Mouse (Mus musculus) Patski (cell line): Measurements from ENCODE around the gene Eps15l1. TPM values are rescaled to one million over a fixed set of nuclear protein-coding genes. Genes with fewer than 3 reads are reported as not detected.

ENCODE experiments used
- ATAC-seq: fragments of 100-300 bp; one replicate; pipeline ENCODE4 v1.8.0; 2021
- CTCF ChIA-PET: fragments of 350-600 bp; sonication (Branson Sonifier 250); formaldehyde crosslinking; loops from one replicate; lab custom pipeline; 2022; ENCODE audit warnings: inconsistent platforms; lab: Charles Lee
- POLR2A ChIA-PET: fragments of 350-600 bp; sonication (Branson Sonifier 250); formaldehyde crosslinking; loops from one replicate; lab custom pipeline; 2022; ENCODE audit warnings: antibody characterized with exemption, inconsistent platforms; lab: Charles Lee
- DNase-seq: peaks from one replicate; pipeline ENCODE4 v3.0.0-alpha.2; 2011; ENCODE audit warnings: low read depth, low spot score
- H3K27me3 ChIP-seq: fragments of 371-371 bp; one replicate; pipeline ENCODE4 v1.5.1; 2021
- CTCF ChIP-seq: fragments of 100-300 bp; IDR thresholded peaks from one replicate; pipeline ENCODE4 v1.5.1; 2021
- in situ Hi-C: fragments of 300-500 bp; cut with MboI; formaldehyde crosslinking; loops from 3 replicates; pipeline ENCODE4 v1.11.1; 2018; ENCODE audit warnings: low pct_unique_long_range_greater_than_20kb, mixed read lengths
- polyA plus RNA-seq: library from polyadenylated mRNA; unstranded; gene quantifications from one replicate; pipeline ENCODE4 v1.2.3, GENCODE M21; 2021

Gene Eps15l1
- polyA plus RNA-seq, 1 experiment from 2014 or later: 63.4 TPM

DNA sequence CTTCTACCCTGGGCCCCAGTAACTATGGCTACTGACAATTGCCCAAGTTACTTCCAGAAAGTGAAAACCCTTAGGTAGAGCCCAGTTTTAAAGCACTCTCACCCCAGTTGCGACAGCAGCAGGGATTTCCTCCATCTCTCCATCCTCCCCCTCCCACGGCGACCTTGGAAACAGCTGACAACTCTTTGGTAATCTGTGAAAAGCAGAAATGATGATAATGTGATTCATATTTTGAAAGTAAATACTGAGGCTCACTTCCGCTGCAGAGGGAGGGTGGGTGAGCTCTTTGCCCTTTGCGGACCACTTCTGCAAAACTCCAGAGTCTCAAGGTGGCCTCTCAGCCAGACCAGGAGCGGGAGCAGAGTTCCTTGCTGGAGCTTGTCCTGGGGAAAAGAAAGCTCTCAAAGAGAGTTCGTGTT is 98.8 kb downstream of the Eps15l1 start:
- DNase-seq (no peak), ATAC-seq (no peak)
- H3K27me3 ChIP-seq: no peaks in the 10 kb centered on the region
- POLR2A ChIA-PET: no interaction called here
- TF ChIP-seq CTCF: no peak
- CTCF ChIA-PET: interaction anchor here (1.3 kb wide), 1 partner anchor 13 kb away, joined by 3 read pairs; no protein-coding TSS in a partner anchor
- in situ Hi-C loops: no loop called here

DNA sequence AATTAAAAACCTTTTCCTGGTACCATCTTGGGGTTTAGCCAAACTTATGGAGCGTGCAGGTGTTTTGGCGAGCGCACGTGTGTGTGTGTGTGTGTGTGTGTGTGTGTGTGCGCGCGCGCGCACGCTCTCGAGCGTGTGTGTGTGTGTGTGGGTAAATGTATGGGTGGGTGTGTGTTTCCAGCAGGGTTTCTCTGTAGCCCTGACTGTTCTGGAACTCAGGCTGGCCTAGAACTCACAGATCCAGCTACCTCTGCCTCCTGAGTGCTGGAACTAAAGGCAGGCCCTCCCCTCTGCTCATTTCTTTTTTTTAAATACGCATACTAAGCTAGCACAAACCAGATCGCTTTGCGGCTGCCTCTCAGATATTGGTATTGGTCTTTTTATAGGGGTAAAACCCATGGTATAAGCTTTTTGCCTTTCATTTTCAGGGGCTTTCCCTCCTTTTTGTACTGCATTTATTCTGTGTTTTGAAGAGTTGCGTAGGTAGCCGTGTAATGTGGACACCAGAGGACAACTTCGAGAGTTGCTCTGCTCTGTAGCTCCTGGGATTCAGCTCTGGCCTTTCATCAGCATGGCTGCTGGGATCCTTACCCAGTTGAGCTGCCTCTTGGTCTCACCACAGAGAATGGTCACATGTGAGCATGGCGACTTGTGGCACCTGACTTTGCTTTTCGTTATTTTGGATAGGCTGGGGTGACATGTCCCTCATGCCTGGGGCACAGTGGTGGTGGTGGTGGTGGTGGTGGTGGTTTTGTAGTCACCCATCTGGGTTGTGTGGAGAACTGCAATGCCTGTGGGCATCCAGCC is 99.4 kb downstream of the Eps15l1 start:
- TF ChIP-seq CTCF: no peak
- H3K27me3 ChIP-seq: no peaks in the 10 kb centered on the region
- ChIA-PET CTCF (interaction anchor here (1.3 kb wide), 1 partner anchor 14 kb away, joined by 3 read pairs; no protein-coding TSS in a partner anchor), POLR2A (no interaction called here)
- ATAC-seq: no peak
- no peak for DNase-seq
- in situ Hi-C loops: no loop called here

DNA sequence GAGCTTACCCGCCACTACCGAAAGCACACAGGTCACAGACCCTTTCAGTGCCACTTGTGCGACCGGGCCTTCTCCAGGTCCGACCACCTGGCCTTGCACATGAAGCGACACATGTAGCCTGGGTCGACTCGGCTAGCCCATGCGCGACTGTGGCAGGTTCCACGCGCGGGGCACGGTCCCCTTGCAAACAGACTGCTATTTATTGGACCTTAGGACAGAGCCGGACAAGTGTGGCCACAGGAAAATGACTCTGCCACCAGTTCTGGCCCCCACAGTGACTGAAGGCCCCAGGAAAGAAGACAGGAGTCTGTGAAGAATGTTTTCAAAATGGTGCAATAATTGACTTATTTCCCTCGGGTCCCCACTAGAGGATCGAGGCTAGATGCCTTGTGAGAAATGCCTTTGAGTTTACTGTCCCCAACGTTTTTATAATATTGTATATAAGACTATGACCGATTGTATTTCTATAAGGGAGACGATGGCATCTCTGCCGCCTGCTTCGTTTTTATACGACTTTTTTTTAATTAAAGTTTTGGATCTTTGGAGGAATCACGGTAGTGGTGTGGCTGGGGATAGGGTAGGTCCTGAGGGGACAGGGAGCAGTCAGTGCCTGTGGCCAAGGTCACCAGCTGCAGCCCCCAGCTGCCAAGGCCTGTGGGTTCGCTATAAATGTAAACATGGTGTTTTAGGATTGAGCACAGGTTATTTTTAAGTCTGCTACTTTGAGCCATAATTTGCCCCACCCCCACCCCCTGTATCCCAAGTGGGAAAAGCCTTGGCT is 100.3 kb downstream of the Eps15l1 start:
- ChIA-PET POLR2A (no interaction called here), CTCF (no interaction called here)
- TF ChIP-seq CTCF: no peak
- DNase-seq (no peak), ATAC-seq (no peak)
- in situ Hi-C loops: no loop called here
- H3K27me3 ChIP-seq: no peaks in the 10 kb centered on the region

- ATAC-seq: no peak
- POLR2A ChIA-PET: no interaction called here
- TF ChIP-seq CTCF: no peak
- no peak for DNase-seq
- CTCF ChIA-PET: interaction anchor here (0.6 kb wide), 1 partner anchor 256 kb away, joined by 3 read pairs; no protein-coding TSS in a partner anchor
- H3K27me3 ChIP-seq: no peaks in the 10 kb centered on the region
- in situ Hi-C loops: no loop called here
Measured at GRCm38 (mm10) chr8:72319921-72320802, 101.1 kb downstream of the Eps15l1 start.

- H3K27me3 ChIP-seq: no peaks in the 10 kb centered on the region
- peak; percentile 10 for ATAC-seq
- in situ Hi-C loops: no loop called here
- no peak for TF ChIP-seq CTCF
- DNase-seq: no peak
- POLR2A ChIA-PET: interaction anchor here (0.6 to 0.9 kb wide), 2 partner anchors 52 to 90 kb away, joined by 3 read pairs; no protein-coding TSS in a partner anchor
- CTCF ChIA-PET: interaction anchor here (0.6 kb wide), 1 partner anchor 257 kb away, joined by 3 read pairs; no protein-coding TSS in a partner anchor
Measured at GRCm38 (mm10) chr8:72319397-72319796, 101.9 kb downstream of the Eps15l1 start.

DNA sequence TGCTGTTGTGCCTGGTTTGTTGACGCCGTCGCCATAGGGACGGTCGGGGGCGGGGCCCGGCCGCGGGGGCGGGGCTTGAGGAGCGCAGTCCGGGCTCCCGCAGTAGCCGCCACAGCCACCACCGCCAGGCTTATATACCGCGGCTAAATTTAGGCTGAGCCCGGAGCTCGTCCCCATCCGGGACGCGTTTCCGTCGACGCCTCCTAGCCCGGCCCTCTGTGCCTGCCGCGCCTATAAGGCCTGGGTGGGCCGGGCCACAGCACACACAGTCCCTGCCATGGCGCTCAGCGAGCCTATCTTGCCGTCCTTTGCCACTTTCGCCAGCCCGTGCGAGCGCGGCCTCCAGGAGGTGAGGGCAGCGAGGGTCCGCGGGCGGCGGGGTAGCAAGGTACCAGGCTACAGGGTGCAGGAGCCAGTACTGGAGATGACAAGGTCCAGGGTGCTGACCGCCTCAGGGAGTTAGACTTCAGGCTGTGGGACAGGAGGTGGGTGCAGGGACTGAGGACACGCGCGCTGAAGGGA is 102.4 kb downstream of the Eps15l1 start, which contains the start of gene Klf2:
Klf2 (plus strand) TSS at position 233 of the 522 bp plus-strand sequence.
- ATAC-seq: peak; percentile 96
- no peak for TF ChIP-seq CTCF
- H3K27me3 ChIP-seq: no peaks in the 10 kb centered on the region
- in situ Hi-C loops: no loop called here
- POLR2A ChIA-PET: interaction anchor here (0.6 to 0.9 kb wide), 2 partner anchors 52 to 91 kb away, joined by 3 read pairs; no protein-coding TSS in a partner anchor
- CTCF ChIA-PET: no interaction called here
- DNase-seq: peak; percentile 41

DNA sequence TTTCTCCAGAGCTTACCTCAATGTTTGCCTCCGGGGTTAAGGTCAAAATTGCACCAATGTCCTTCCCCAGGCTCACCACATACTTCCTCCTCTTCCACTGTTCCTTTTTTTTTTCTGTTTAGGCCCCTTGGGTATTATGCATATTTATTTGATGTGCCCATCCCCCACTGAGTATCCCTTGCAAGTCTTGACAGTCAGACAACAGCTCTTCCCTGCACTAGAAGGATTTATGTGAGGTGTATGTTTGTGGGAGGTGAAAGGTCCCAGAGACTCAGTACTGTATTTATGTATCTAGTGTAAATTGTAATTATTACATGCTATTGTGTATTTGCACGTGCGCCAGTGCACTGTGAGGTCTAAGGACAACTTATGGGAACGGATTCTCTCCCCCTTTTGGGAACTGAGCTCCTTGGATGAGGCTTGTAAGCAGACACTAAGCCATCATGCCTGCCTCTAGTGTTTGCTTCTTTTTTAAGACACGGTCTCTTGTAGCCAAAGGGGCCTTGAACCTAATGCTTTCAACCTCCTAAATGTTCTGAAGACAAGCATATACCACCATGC is 103.4 kb downstream of the Eps15l1 start:
- DNase-seq (no peak), ATAC-seq (no peak)
- POLR2A ChIA-PET: interaction anchor here (0.7 kb wide), 1 partner anchor 16 kb away, joined by 3 read pairs; no protein-coding TSS in a partner anchor
- CTCF ChIA-PET: interaction anchor here (1.0 kb wide), 1 partner anchor 11 kb away, joined by 3 read pairs; no protein-coding TSS in a partner anchor
- no peak for TF ChIP-seq CTCF
- H3K27me3 ChIP-seq: no peaks in the 10 kb centered on the region
- in situ Hi-C loops: no loop called here

DNA sequence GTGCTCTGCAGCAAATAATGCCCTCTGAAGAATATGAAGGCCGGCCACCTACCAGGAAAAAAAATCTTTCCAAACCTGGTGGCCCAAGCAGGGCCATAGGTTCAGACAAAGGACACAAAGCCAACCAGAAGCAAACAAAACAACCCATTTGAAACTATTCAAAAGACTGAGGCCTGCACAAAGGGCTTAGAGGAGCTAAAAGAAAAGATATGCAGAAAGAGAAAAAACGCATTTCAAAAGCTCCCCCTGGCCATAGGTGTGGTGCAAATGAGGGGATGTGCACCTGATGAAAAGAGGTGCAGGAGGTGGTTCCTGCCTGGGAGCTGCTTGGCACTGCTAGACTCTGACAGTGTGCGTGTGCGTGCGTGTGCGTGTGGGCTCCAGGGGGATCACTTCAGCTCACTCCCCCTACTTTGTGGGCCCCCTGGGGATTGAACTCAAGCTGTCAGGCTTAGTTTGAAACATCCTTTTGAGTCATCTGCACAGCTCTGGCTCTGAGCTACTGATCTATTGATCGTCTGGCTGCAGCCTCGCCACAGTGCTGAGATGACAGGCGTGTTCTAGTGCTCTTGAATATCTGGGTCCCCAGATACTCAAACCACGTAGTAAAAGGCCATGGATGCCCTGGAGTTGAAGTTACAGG is 105.1 kb downstream of the Eps15l1 start:
- ChIA-PET CTCF (no interaction called here), POLR2A (no interaction called here)
- in situ Hi-C loops: no loop called here
- no peak for TF ChIP-seq CTCF
- DNase-seq (no peak), ATAC-seq (no peak)
- no peaks in the 10 kb centered on the region for H3K27me3 ChIP-seq
